Mouse (Mus musculus): ENCODE results near the gene Stab2. TPM values are rescaled to one million over a fixed set of nuclear protein-coding genes. Genes with fewer than 3 reads are reported as not detected.

Gene Stab2
- polyA plus RNA-seq, 1 experiment from 2014 or later: 25.4 TPM

DNA sequence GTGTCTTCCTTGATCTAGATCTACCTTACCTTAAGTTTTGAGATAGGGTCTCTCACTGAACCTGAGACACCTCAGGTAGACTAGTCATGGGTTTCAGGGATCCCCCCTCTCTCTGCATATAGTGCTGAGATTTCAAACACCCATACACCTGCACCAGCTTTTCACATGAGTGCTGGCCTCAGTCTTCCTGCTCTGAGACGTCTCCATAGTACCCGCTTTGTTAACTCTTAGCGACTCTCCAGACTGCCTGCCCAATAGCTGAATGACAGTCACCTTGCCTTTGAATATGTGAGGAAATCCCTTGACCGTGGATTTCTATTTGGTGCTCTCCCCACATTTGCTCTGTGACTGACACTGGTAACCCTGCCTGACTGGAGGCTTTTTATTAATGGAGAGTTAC lies 213.6 kb downstream of the Stab2 start:
- ATAC-seq (ENCODE audit: low read depth): no peak
- Histone ChIP-seq H3K4me3 (ENCODE audit: low read depth, low read length) (no peak overlapping the region), H3K36me3 (ENCODE audit: control insufficient read depth, insufficient read depth) (no peaks in the 10 kb centered on the region), H3K4me2 (ENCODE audit: low read depth, low read length) (no peak overlapping the region), H3K9ac (ENCODE audit: low read depth, low read length) (no peak overlapping the region), H3K4me1 (ENCODE audit: control insufficient read depth, low read depth, low read length) (no peaks in the 10 kb centered on the region), H3K27ac (ENCODE audit: low read length) (no peak overlapping the region), H3K27me3 (ENCODE audit: control insufficient read depth, insufficient read depth, low read depth, low read length) (no peaks in the 10 kb centered on the region), H3K9me3 (replicated peaks; ENCODE audit: control insufficient read depth, low read length) (no peaks in the 10 kb centered on the region)
- 82% methylated on average over 4 of the region's 4 CpGs for WGBS (ENCODE audit: insufficient replicate concordance)

DNA sequence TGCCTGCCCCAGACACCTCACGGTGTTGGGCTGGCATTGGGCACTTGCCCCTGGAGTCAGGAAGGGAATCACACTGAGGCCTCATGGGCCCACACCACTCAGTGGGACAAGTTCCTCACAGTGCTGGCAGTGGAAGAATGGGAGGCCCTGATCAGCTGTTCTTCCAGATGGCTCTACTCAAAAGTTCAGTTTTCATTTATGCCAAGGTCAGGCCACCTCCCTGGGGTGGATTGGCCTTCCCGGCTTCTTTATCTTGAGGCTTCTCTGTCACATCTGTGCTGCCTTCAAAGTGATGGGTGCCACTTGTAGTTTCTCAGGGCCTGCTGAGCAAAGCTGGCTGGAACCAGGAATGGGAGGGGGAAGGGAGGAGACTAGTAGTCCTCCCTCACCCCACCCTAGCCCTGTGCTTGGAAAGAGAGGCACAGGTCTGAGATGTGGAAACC lies 214.3 kb downstream of the Stab2 start:
- Histone ChIP-seq H3K9me3 (replicated peaks; ENCODE audit: control insufficient read depth, low read length) (no peaks in the 10 kb centered on the region), H3K4me2 (ENCODE audit: low read depth, low read length) (no peak overlapping the region), H3K4me3 (ENCODE audit: low read depth, low read length) (no peak overlapping the region), H3K27ac (ENCODE audit: low read length) (no peak overlapping the region), H3K27me3 (ENCODE audit: control insufficient read depth, insufficient read depth, low read depth, low read length) (no peaks in the 10 kb centered on the region), H3K9ac (ENCODE audit: low read depth, low read length) (no peak overlapping the region), H3K36me3 (ENCODE audit: control insufficient read depth, insufficient read depth) (no peaks in the 10 kb centered on the region), H3K4me1 (ENCODE audit: control insufficient read depth, low read depth, low read length) (no peaks in the 10 kb centered on the region)
- ATAC-seq (ENCODE audit: low read depth): no peak
- WGBS (ENCODE audit: insufficient replicate concordance): 43% methylated on average over 2 of the region's 2 CpGs

DNA sequence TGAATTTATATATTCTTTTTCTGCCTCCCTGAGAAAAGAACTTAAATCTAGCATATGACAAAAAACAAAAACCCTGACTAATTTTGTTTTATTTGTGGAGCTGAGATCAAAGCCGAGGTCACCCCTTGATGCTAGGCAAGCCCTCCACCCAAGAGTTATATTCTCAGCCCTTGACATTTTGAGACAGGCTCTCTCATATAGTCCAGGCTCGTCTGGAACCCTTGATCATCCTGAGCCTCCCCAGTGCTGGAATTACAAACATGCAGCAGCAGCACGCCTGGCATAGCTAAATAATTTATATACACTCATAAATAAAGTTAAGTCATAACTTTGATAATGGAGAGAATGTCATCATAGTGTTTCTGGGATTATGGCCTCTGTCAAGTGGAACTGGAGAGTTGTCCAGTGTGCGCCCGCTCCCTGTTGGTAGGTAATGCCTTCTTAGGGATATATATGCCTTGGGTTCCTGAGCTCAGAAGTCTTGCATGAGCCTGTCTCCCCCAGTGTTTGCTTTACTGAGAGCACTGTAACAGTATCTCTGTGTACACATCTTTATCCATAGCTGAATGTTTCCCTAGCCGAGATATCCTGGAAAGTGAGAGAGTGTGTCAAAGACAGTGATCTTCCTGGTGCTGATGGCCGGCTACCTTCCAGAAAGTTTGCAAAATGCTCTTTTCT lies 216.2 kb downstream of the Stab2 start:
- H3K4me2 ChIP-seq (ENCODE audit: low read depth, low read length): no peak overlapping the region
- no peak overlapping the region for H3K4me3 ChIP-seq (ENCODE audit: low read depth, low read length)
- no peaks in the 10 kb centered on the region for H3K9me3 ChIP-seq (replicated peaks; ENCODE audit: control insufficient read depth, low read length)
- no peak for ATAC-seq (ENCODE audit: low read depth)
- WGBS (ENCODE audit: insufficient replicate concordance): 70% methylated on average over 7 of the region's 7 CpGs
- no peaks in the 10 kb centered on the region for H3K27me3 ChIP-seq (ENCODE audit: control insufficient read depth, insufficient read depth, low read depth, low read length)
- H3K27ac ChIP-seq (ENCODE audit: low read length): no peak overlapping the region
- H3K9ac ChIP-seq (ENCODE audit: low read depth, low read length): no peak overlapping the region
- H3K4me1 ChIP-seq (ENCODE audit: control insufficient read depth, low read depth, low read length): no peaks in the 10 kb centered on the region
- H3K36me3 ChIP-seq (ENCODE audit: control insufficient read depth, insufficient read depth): no peaks in the 10 kb centered on the region

Other genes with a start within 250 kb of the Stab2 start
- gene Gm49358, start 244.1 kb downstream of the Stab2 start, polyA plus RNA-seq (2015; fragmentation: Nextera tagmentation; extraction: Ambion mirVana): not detected in 2 replicates
- gene Nt5dc3, start 229.0 kb downstream of the Stab2 start, polyA plus RNA-seq (2015; fragmentation: Nextera tagmentation; extraction: Ambion mirVana): 0.21 and 0.25 TPM in 2 replicates
- not detected in 2 replicates for gene 1700113H08Rik, start 50.0 kb upstream of the Stab2 start, polyA plus RNA-seq (2015; fragmentation: Nextera tagmentation; extraction: Ambion mirVana)

All from liver, embryonic 16.5 days (tissue).